Mouse (Mus musculus) right cerebral cortex, postnatal 4 days (tissue): Measurements from ENCODE around the gene Cdr2l.

Experiments used
- DNase-seq: peaks from one replicate; pipeline ENCODE4 v3.0.0-alpha.2; 2022

Cdr2l gene

GRCm38 (mm10) chr11:115408266-115408920 is 26.7 kb downstream of the Cdr2l start:
- DNase-seq, result no peak

GRCm38 (mm10) chr11:115409556-115409955 is 27.8 kb downstream of the Cdr2l start:
- DNase-seq, result no peak

- peak; percentile 93 for DNase-seq
Measured at GRCm38 (mm10) chr11:115419531-115420237, 38.0 kb downstream of the Cdr2l start, which contains the start of the genes Atp5h and Kctd2. Gene Atp5h (minus strand): TSS chr11:115419962. Gene Kctd2 (plus strand): TSS chr11:115420128.

GRCm38 (mm10) chr11:115420336-115421190 is 38.8 kb downstream of the Cdr2l start:
- DNase-seq, result peak; percentile 64

GRCm38 (mm10) chr11:115421328-115421727 is 39.6 kb downstream of the Cdr2l start:
- no peak for DNase-seq

- DNase-seq, result no peak
Measured at GRCm38 (mm10) chr11:115421972-115422371, 40.3 kb downstream of the Cdr2l start.

- no peak for DNase-seq
Measured at GRCm38 (mm10) chr11:115423091-115423490, 41.4 kb downstream of the Cdr2l start.

- DNase-seq, result no peak
Measured at GRCm38 (mm10) chr11:115424666-115425065, 43.0 kb downstream of the Cdr2l start.

GRCm38 (mm10) chr11:115425671-115426070 is 44.0 kb downstream of the Cdr2l start:
- DNase-seq, result no peak

GRCm38 (mm10) chr11:115427482-115428331 is 46.0 kb downstream of the Cdr2l start:
- DNase-seq, result peak; percentile 62

GRCm38 (mm10) chr11:115429307-115429706 is 47.6 kb downstream of the Cdr2l start:
- DNase-seq, result no peak

GRCm38 (mm10) chr11:115430561-115430960 is 48.8 kb downstream of the Cdr2l start:
- DNase-seq, result no peak

- no peak for DNase-seq
Measured at GRCm38 (mm10) chr11:115432814-115433213, 51.1 kb downstream of the Cdr2l start.

- DNase-seq, result no peak
Measured at GRCm38 (mm10) chr11:115433342-115433741, 51.6 kb downstream of the Cdr2l start.

- DNase-seq, result peak; percentile 52
Measured at GRCm38 (mm10) chr11:115435596-115436337, 54.1 kb downstream of the Cdr2l start.

GRCm38 (mm10) chr11:115437571-115438122 is 55.9 kb downstream of the Cdr2l start:
- no peak for DNase-seq

- DNase-seq, result no peak
Measured at GRCm38 (mm10) chr11:115439326-115439725, 57.6 kb downstream of the Cdr2l start.

GRCm38 (mm10) chr11:115439906-115440595 is 58.3 kb downstream of the Cdr2l start, which contains the start of gene Trim80:
Gene Trim80 (plus strand): TSS chr11:115440545.
- no peak for DNase-seq

- DNase-seq, result no peak
Measured at GRCm38 (mm10) chr11:115441417-115441816, 59.7 kb downstream of the Cdr2l start.
